Mouse (Mus musculus) left cerebral cortex, adult 2 months (tissue): ENCODE data around the gene Sarm1. TPM values are rescaled to one million over a fixed set of nuclear protein-coding genes. Genes with fewer than 3 reads are reported as not detected.

Experiments
- DNase-seq, 2 experiments: peaks; one replicate each; pipeline ENCODE4 v3.0.0; 2021 to 2022; ENCODE audit warnings: low spot score in 2 of 2, mixed read lengths in 1 of 2; ENCODE audit errors: extremely low spot score in 1 of 2
- H3K27ac ChIP-seq: fragments of 200-600 bp; 2 replicates; pipeline ENCODE4 v1.8.1; 2022
- H3K4me3 ChIP-seq: fragments of 200-600 bp; 2 replicates; pipeline ENCODE4 v1.8.1; 2022
- CTCF ChIP-seq: fragments of 200-600 bp; IDR thresholded peaks from 2 replicates; pipeline ENCODE4 v1.8.1; 2022; ENCODE audit warnings: antibody characterized with exemption, mild to moderate bottlenecking, moderate library complexity
- intact Hi-C: fragments of 180-260 bp; cut with DNase I; formaldehyde crosslinking; loops from one replicate; pipeline ENCODE4 v1.15.1; 2025
- total RNA-seq, 2 experiments: library from RNA; stranded (reverse); gene quantifications; 2 replicates each; pipeline ENCODE4 v1.2.3; 2021

Sarm1 gene
- total RNA-seq, 2 experiments from 2014 or later, result 34.3 to 34.8 TPM

DNA sequence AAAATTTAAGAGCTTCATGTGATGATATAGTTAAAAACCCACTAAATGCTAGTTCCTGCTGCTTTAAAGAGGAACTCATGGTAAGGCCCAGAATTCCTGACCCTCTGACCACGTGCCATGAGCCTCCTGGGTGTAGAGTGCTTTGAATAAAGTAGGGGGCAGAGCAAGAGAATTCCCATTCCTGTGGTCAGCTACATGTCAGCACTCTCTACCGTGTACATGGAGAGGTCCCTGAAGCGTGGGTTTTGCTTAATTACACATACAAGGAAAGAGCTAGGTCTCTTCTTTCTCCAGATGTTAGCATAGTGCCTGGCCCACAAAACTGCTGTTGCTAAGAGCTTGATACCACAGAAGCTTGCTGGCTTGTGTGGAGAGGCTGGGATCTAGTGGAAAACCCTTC is 7.9 kb upstream of the Sarm1 start:
- no peak overlapping the region for H3K27ac ChIP-seq

DNA sequence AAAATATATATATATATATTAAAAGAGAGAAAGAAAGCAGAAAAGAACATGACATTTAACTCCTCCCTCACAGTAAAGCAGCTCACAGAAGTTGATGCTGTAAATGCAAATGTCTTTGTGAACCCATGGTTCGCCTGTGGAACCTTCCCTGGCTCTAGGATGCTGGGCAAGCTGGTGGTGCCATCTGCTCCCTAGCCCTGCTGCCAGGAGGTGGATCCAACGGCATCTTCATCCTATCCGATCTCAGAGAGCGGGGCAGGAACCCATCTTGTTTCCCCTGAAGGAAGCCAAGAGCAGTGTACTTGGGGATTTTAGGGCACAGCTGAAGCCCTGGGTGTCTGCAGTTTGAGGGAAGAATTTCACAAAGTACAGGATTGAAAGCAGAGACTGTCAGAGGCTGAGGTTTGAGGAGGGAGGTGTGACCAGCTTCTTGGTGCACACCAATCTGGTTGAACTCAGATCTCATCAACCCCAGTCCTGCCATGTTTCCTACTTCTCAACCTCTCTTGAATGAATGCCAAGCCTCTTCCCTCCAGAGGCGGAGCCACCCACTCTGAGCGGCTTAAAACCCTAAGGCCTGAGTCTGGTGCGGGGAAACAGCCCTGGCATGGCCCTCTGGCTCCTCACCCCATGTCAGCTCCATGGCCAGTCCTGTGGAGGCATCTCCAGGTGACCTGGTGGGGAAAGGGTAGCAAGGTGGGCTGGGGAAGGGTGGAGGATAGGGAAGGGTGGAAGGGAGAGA is 5.5 kb upstream of the Sarm1 start, which contains the start of gene Sebox:
Sebox (plus strand) TSS at position 539 of the 742 bp plus-strand sequence.
- no peak for TF ChIP-seq CTCF
- intact Hi-C loops, result no loop called here
- Histone ChIP-seq H3K27ac (peak within 1 kb of the TSS; percentile 24; the same call in 1 of the 2 replicates), H3K4me3 (no peak within 1 kb of the TSS)
- no peak for DNase-seq

More for the DNA sequence above, 7.9 kb upstream of the Sarm1 start:
- TF ChIP-seq CTCF, result no peak
- intact Hi-C loops, result no loop called here
- H3K4me3 ChIP-seq, result no peak overlapping the region
- no peak for DNase-seq

DNA sequence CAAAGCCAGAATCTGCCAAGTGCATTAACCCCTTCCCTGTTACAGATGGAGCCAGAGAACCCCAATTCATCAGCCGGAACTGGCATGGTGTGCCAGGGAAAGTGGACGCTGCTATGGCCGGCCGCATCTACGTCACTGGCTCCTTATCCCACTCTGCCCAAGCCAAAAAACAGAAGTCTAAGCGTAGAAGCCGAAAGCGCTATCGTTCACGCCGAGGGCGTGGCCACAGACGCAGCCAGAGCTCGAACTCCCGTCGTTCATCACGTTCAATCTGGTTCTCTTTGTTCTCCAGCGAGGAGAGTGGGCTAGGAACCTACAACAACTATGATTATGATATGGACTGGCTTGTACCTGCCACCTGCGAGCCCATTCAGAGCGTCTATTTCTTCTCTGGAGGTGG is 4.0 kb upstream of the Sarm1 start:
- intact Hi-C loops, result no loop called here
- TF ChIP-seq CTCF, result no peak
- Histone ChIP-seq H3K27ac (no peak overlapping the region), H3K4me3 (no peak overlapping the region)
- no peak for DNase-seq

DNA sequence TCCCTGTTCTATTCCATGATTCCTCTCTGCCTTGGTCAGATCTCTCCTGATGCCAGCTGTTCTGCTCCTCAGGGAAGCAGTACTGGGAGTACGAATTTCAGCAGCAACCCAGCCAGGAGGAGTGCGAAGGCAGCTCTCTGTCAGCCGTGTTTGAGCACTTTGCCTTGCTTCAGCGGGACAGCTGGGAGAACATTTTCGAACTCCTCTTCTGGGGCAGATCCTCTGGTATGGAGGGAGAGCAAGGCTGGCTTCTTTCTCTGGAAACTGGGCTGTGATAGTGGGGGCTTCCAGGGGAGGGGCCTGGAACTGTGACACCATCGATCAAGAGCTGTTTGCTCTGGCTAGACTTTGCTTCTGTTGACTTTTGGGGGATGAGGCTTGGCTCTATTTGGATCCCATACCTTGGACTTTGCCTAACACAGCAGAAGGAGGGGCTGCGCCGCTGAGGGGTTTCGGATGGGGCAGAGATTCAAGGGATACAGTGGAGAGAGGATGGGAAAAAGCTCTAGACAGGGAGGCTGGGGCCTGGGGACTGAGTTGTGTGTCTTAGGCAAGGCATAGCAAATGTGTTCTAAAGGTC is 3.2 kb upstream of the Sarm1 start:
- DNase-seq, result no peak
- no peak for TF ChIP-seq CTCF
- intact Hi-C loops, result no loop called here
- H3K27ac ChIP-seq, result no peak overlapping the region
- no peak overlapping the region for H3K4me3 ChIP-seq

DNA sequence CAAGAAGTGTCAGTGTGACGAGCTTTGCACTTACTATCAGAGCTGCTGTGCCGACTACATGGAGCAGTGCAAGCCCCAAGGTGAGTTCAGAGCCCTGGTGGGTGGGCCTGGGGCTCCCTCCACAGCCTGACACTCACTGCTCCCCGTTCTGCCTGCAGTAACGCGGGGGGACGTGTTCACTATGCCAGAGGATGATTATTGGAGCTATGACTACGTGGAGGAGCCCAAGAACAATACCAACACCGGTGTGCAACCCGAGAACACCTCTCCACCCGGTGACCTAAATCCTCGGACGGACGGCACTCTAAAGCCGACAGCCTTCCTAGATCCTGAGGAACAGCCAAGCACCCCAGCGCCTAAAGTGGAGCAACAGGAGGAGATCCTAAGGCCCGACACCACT is 2.0 kb upstream of the Sarm1 start:
- no peak for TF ChIP-seq CTCF
- intact Hi-C loops, result no loop called here
- no peak for DNase-seq
- no peak overlapping the region; the same call in 1 of the 2 replicates for H3K4me3 ChIP-seq
- no peak overlapping the region for H3K27ac ChIP-seq

DNA sequence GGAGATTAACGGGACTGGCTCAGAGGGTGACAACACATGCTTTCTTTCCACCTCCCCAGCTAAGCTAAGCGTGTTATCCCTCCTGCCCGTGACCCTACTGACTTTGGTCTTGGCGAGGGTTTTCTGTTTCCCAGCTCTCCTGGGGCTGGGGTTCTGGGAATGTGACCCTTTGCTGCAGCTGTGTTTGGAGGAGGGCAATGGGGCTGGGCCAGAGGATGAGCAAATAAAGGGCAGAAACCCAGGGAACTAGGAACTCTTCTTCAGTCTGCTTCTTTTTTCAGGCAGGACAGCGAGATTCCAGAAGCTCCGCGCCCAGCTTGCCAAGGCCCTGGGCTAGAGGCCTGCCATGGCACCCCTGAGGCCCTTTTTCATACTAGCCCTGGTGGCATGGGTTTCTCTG is 1.4 kb upstream of the Sarm1 start, which contains the start of gene Vtn:
Vtn (plus strand) TSS at position 88 of the 400 bp plus-strand sequence.
- H3K27ac ChIP-seq, result peak within 1 kb of the TSS; percentile 91
- TF ChIP-seq CTCF, result no peak
- DNase-seq, result no peak
- H3K4me3 ChIP-seq, result peak within 1 kb of the TSS; percentile 86
- intact Hi-C loops, result no loop called here

DNA sequence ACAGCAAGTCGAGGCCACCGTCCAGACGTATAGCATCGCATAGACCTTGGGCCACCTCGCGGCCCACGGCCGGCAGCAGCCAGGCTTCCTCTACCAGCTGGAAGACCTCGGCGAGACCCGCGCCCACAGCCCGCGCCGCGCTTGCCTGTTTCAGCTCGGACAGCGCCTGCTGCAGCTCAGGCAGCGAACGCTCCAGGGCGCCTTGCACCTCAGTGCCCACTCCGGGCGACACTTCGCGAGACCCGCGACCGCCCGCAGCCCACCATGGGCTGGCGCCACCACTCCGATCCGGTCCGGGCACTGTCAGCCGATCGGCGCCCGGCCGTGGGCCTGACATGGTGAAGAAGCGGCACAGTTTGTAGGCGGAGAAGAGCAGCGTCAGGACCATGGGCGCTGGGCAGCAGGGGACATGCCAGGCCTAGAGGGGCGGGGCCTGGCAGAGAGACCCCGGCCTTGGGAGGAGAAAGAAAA is 448 bp downstream of the Sarm1 start:
- Histone ChIP-seq H3K27ac (peak overlapping the region; percentile 90), H3K4me3 (peak overlapping the region; percentile 86)
- no peak; the same call in 1 of the 2 replicates for TF ChIP-seq CTCF
- DNase-seq, result peak; percentile 51 to 52
- intact Hi-C loops, result no loop called here

DNA sequence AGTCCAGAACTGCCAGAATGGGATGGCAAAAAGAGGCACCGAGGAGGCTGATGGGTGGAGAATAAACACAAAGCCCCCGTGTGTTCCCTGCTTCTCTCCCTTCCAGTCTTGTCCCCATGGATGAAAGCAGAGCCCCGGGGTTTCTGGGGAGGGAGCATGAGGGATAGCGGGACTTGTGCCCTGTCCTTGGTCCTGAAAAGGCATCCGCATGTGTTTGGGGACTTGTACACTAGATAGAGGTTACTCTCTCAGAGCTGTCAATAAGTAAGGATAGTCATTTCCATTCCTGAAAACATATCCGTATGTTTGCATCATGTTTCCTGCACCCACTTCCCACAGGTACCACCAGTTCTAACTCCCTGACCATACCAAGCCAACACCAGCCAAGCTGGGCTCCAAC is 1.6 kb downstream of the Sarm1 start:
- peak overlapping the region; percentile 86 for H3K4me3 ChIP-seq
- intact Hi-C loops, result no loop called here
- no peak for TF ChIP-seq CTCF
- H3K27ac ChIP-seq, result no peak overlapping the region
- DNase-seq, result no peak

DNA sequence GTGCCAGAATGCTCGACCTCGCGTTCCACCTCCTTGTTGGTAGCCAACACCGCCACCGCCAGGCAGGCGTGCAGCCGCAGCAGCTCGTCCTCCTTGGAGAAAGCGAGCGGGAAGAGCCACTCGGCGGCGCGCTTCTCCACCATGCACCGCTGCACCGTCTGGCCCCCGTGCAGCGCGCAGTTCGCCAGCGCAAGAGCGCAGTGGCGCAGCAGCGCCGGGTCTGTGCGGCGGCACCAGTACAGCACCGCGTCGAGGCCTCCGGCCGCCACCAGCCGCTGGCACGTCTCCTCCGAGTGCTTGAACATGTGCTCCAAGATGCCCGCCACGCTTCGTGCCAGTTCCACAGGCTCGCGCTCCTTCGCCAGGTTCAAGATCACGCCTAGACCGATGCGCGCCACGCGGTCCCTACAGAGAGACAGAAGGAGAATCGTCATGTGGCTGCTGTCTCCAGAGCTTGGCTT is 6.7 kb downstream of the Sarm1 start:
- intact Hi-C loops, result no loop called here
- TF ChIP-seq CTCF, result peak; percentile 35
- no peak overlapping the region for H3K27ac ChIP-seq
- peak; percentile 66 to 70 for DNase-seq
- peak overlapping the region; percentile 34 for H3K4me3 ChIP-seq

DNA sequence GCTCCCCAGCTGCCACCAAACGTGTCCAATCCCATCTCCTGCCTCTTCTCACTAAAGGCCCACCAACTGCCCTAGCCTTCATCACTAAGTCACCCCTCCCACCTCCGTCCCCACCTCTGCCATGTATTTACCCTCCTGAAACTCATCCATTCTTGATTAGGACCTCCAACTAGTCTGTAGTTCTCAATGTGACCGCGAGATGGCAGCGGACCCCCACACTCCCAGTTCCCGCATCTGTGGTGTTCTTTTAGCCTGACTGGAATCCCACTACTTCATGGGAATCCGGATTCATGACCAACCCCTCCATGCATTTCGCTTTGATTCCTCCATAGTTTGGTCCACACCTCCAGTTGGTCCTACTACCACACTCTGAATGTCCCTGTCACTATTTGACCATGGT is 9.4 kb downstream of the Sarm1 start:
- Histone ChIP-seq H3K4me3 (no peak overlapping the region), H3K27ac (no peak overlapping the region)
- TF ChIP-seq CTCF, result peak; percentile 83
- peak; percentile 66 to 75 for DNase-seq
- intact Hi-C loops, result no loop called here

DNA sequence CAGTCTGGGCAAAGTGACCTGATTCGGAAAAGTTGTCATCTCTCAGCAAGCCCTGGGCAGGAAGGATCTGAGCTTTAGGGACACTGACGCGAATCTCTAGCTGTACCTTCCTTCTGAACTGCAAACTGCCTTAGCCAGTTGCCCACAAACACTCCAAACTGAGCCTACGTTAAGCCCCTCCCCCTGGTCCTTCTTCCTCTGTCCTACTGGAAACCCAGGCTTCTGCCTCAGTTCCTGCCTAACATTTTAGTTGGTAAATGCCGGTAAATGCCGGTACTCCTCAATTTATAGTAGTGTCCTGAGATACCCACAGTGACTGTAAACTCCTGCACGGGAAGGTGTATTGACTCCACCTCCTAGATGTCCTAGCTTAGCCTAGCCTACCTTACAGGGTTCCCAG is 13.9 kb downstream of the Sarm1 start:
- H3K27ac ChIP-seq, result no peak overlapping the region
- H3K4me3 ChIP-seq, result no peak overlapping the region
- DNase-seq, result no peak
- TF ChIP-seq CTCF, result no peak
- intact Hi-C loops, result no loop called here

DNA sequence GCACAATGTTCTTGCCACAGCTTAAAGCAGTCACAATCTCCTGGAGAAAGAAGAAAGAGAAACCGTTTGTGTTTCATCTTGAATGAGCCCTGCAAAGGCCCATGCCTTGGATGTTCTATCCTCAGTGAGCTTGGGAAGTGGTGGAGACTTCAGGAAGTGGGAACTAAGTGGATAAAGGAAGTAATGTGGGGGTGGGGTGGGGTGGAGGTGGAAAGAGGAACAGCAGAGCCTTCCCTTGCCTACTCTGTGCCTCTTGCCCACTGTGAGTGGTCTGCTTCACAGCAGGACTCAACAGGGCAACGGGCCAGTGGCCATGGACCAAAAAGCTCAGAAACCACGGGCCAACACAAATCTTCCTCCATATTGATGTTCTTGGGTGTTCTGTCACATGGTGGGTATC is 22.3 kb downstream of the Sarm1 start:
- intact Hi-C loops, result no loop called here
- DNase-seq, result no peak
- Histone ChIP-seq H3K27ac (no peak overlapping the region), H3K4me3 (no peak overlapping the region)
- no peak for TF ChIP-seq CTCF
